Mouse (Mus musculus) liver, postnatal 0 days (tissue): Measurements from ENCODE around the gene Id2. TPM values are rescaled to one million over a fixed set of nuclear protein-coding genes. Genes with fewer than 3 reads are reported as not detected.

ENCODE experiments used
- ATAC-seq: fragments of 200-750 bp; cut with Nextera tagmentation; 2 replicates; pipeline ENCODE4 v1.8.0; 2017; ENCODE audit warnings: mild to moderate bottlenecking, moderate library complexity
- DNase-seq: peaks from one replicate; pipeline ENCODE4 v3.0.0-alpha.2; 2016
- H3K27ac ChIP-seq: fragments of 300-500 bp; sonication (generic); 2 replicates; pipeline ENCODE4 v1.5.1; 2014; ENCODE audit warnings: antibody characterized with exemption, moderate library complexity, mild to moderate bottlenecking, low read depth
- H3K27me3 ChIP-seq: fragments of 300-500 bp; sonication (generic); 2 replicates; pipeline ENCODE4 v1.6.1; 2014; ENCODE audit warnings: low read length, control low read depth, mixed read lengths; ENCODE audit not compliant: insufficient read depth
- H3K36me3 ChIP-seq: fragments of 300-500 bp; sonication (generic); replicated peaks from 2 replicates; pipeline ENCODE4 v1.6.1; 2014; ENCODE audit warnings: mild to moderate bottlenecking, control low read depth, low read length, moderate library complexity, mixed read lengths; ENCODE audit not compliant: insufficient read depth
- H3K4me1 ChIP-seq: fragments of 300-500 bp; sonication (generic); 2 replicates; pipeline ENCODE4 v1.6.1; 2014; ENCODE audit warnings: antibody characterized with exemption, mild to moderate bottlenecking, control low read depth; ENCODE audit not compliant: insufficient read depth
- H3K4me2 ChIP-seq: fragments of 300-500 bp; sonication (generic); 2 replicates; pipeline ENCODE4 v1.6.1; 2014; ENCODE audit warnings: low read depth, mild to moderate bottlenecking, low read length, moderate library complexity, mixed read lengths
- H3K4me3 ChIP-seq: fragments of 300-500 bp; sonication (generic); 2 replicates; pipeline ENCODE4 v1.5.1; 2014; ENCODE audit warnings: low read depth, low read length
- H3K9ac ChIP-seq: fragments of 300-500 bp; sonication (generic); replicated peaks from 2 replicates; pipeline ENCODE4 v1.6.1; 2014; ENCODE audit warnings: mild to moderate bottlenecking, moderate library complexity
- H3K9me3 ChIP-seq: fragments of 300-500 bp; sonication (generic); 2 replicates; pipeline ENCODE4 v1.6.1; 2016; ENCODE audit warnings: mild to moderate bottlenecking, control low read depth, low read length, mixed read lengths
- CTCF ChIP-seq: sonication (generic); IDR thresholded peaks from 2 replicates; pipeline ENCODE4 v1.5.1; 2016; ENCODE audit warnings: antibody characterized with exemption, low read depth
- EP300 ChIP-seq: IDR thresholded peaks from 2 replicates; pipeline ENCODE4 v1.6.1; 2016; ENCODE audit warnings: antibody characterized with exemption, low read depth, mild to moderate bottlenecking
- WGBS: fragments of 180-500 bp; shearing (Covaris S2); extraction: QIAGEN DNeasy Blood & Tissue Kit; methylation state at CpG from one replicate; pipeline ENCODE4 v1.1.7; 2014; ENCODE audit not compliant: insufficient replicate concordance; 5-methylcytosine and 5-hydroxymethylcytosine counted together
- polyA plus RNA-seq: library from polyadenylated mRNA; unstranded; fragments of >200 nt; fragmentation: Nextera tagmentation; extraction: Ambion mirVana; gene quantifications from 2 replicates; pipeline ENCODE4 v1.2.1, GENCODE M21; 2015

Id2 gene
- polyA plus RNA-seq, 1 experiment from 2014 or later = 245 TPM

- Histone ChIP-seq H3K36me3 (no peaks in the 10 kb centered on the region), H3K9ac (no peak overlapping the region), H3K9me3 (no peaks in the 10 kb centered on the region), H3K4me3 (no peak overlapping the region), H3K4me2 (no peak overlapping the region), H3K4me1 (no peaks in the 10 kb centered on the region), H3K27ac (no peak overlapping the region), H3K27me3 (no peaks in the 10 kb centered on the region)
- WGBS = 77% methylated on average over 3 of the region's 3 CpGs
- ATAC-seq (no peak), DNase-seq (no peak)
- TF ChIP-seq CTCF (no peak), EP300 (no peak)
Observed at GRCm38 (mm10) chr12:25074344-25074743, 22.6 kb downstream of the Id2 start.

GRCm38 (mm10) chr12:25073374-25073773 is 23.6 kb downstream of the Id2 start:
- H3K27me3 ChIP-seq = no peaks in the 10 kb centered on the region
- no peaks in the 10 kb centered on the region for H3K4me1 ChIP-seq
- no peak overlapping the region for H3K9ac ChIP-seq
- ATAC-seq = no peak
- H3K27ac ChIP-seq = no peak overlapping the region
- WGBS = 74% methylated on average over 4 of the region's 4 CpGs
- no peak overlapping the region for H3K4me3 ChIP-seq
- H3K9me3 ChIP-seq = no peaks in the 10 kb centered on the region
- no peaks in the 10 kb centered on the region for H3K36me3 ChIP-seq
- DNase-seq = no peak
- no peak for TF ChIP-seq CTCF
- TF ChIP-seq EP300 = no peak
- no peak overlapping the region for H3K4me2 ChIP-seq

- no peak overlapping the region for H3K4me3 ChIP-seq
- 80% methylated on average over 6 of the region's 6 CpGs for WGBS
- H3K4me2 ChIP-seq = no peak overlapping the region
- no peak overlapping the region for H3K27ac ChIP-seq
- peaks cover 17% of the 10 kb centered on the region for H3K36me3 ChIP-seq
- no peaks in the 10 kb centered on the region for H3K27me3 ChIP-seq
- no peaks in the 10 kb centered on the region for H3K9me3 ChIP-seq
- no peak for DNase-seq
- ATAC-seq = no peak
- no peak for TF ChIP-seq EP300
- no peaks in the 10 kb centered on the region for H3K4me1 ChIP-seq
- no peak overlapping the region for H3K9ac ChIP-seq
Observed at GRCm38 (mm10) chr12:25062264-25062663, 34.7 kb downstream of the Id2 start.

- no peak overlapping the region for H3K27ac ChIP-seq
- ATAC-seq = no peak
- DNase-seq = no peak
- no peak for TF ChIP-seq CTCF
- TF ChIP-seq EP300 = no peak
- H3K4me3 ChIP-seq = no peak overlapping the region
- peaks cover 26% of the 10 kb centered on the region for H3K36me3 ChIP-seq
- H3K9ac ChIP-seq = no peak overlapping the region
- H3K9me3 ChIP-seq = no peaks in the 10 kb centered on the region
- WGBS = 87% methylated on average over 7 of the region's 7 CpGs
- H3K4me2 ChIP-seq = no peak overlapping the region
- H3K27me3 ChIP-seq = no peaks in the 10 kb centered on the region
- H3K4me1 ChIP-seq = no peaks in the 10 kb centered on the region
Observed at GRCm38 (mm10) chr12:25060901-25061300, 36.0 kb downstream of the Id2 start.

GRCm38 (mm10) chr12:25059487-25060200 is 37.3 kb downstream of the Id2 start:
- Histone ChIP-seq H3K9ac (no peak overlapping the region), H3K27me3 (no peaks in the 10 kb centered on the region), H3K4me1 (no peaks in the 10 kb centered on the region), H3K36me3 (peaks cover 35% of the 10 kb centered on the region), H3K27ac (no peak overlapping the region), H3K9me3 (no peaks in the 10 kb centered on the region), H3K4me3 (no peak overlapping the region), H3K4me2 (no peak overlapping the region)
- 78% methylated on average over 9 of the region's 9 CpGs for WGBS
- TF ChIP-seq EP300 (no peak), CTCF (no peak)
- no peak for ATAC-seq
- no peak for DNase-seq

- TF ChIP-seq EP300 (no peak), CTCF (no peak)
- Histone ChIP-seq H3K36me3 (peaks cover 70% of the 10 kb centered on the region), H3K9ac (no peak overlapping the region), H3K9me3 (no peaks in the 10 kb centered on the region), H3K27ac (no peak overlapping the region), H3K27me3 (no peaks in the 10 kb centered on the region), H3K4me3 (no peak overlapping the region), H3K4me2 (no peak overlapping the region), H3K4me1 (no peaks in the 10 kb centered on the region)
- DNase-seq = no peak
- ATAC-seq = no peak
- WGBS = 57% methylated on average over 4 of the region's 4 CpGs
Observed at GRCm38 (mm10) chr12:25054963-25055362, 42.0 kb downstream of the Id2 start.
